Mouse (Mus musculus): ENCODE measurements around the gene Jmjd1c. TPM values are rescaled to one million over a fixed set of nuclear protein-coding genes. Genes with fewer than 3 reads are reported as not detected.

Gene Jmjd1c
- polyA plus RNA-seq, 1 experiment from 2014 or later, result 29.9 TPM

GRCm38 (mm10) chr10:67055867-67056856 is 39.8 kb upstream of the Jmjd1c start:
- peak; percentile 62 for ATAC-seq (replicated peaks; ENCODE audit: extremely low read depth, insufficient read depth, low FRiP score)
- Histone ChIP-seq H3K27me3 (ENCODE audit: control insufficient read depth, insufficient read depth, low read length) (no peaks in the 10 kb centered on the region), H3K4me3 (ENCODE audit: low read length) (peak overlapping the region; percentile 36), H3K4me1 (ENCODE audit: control insufficient read depth, insufficient read depth, low read length) (peaks cover 62% of the 10 kb centered on the region), H3K27ac (ENCODE audit: low read length) (peak overlapping the region; percentile 86), H3K9me3 (replicated peaks; ENCODE audit: control insufficient read depth, low read length) (no peaks in the 10 kb centered on the region), H3K36me3 (ENCODE audit: control insufficient read depth, insufficient read depth) (no peaks in the 10 kb centered on the region), H3K4me2 (ENCODE audit: low read depth, low read length) (peak overlapping the region; percentile 59), H3K9ac (ENCODE audit: low read length) (peak overlapping the region; percentile 41)
- 20% methylated on average over 17 of the region's 17 CpGs for WGBS

GRCm38 (mm10) chr10:67057208-67057607 is 38.7 kb upstream of the Jmjd1c start:
- Histone ChIP-seq H3K27ac (ENCODE audit: low read length) (peak overlapping the region; percentile 86; the same call in 1 of the 2 replicates), H3K9me3 (replicated peaks; ENCODE audit: control insufficient read depth, low read length) (no peaks in the 10 kb centered on the region), H3K27me3 (ENCODE audit: control insufficient read depth, insufficient read depth, low read length) (no peaks in the 10 kb centered on the region), H3K4me1 (ENCODE audit: control insufficient read depth, insufficient read depth, low read length) (peaks cover 63% of the 10 kb centered on the region), H3K4me3 (ENCODE audit: low read length) (no peak overlapping the region), H3K9ac (ENCODE audit: low read length) (no peak overlapping the region), H3K36me3 (ENCODE audit: control insufficient read depth, insufficient read depth) (no peaks in the 10 kb centered on the region), H3K4me2 (ENCODE audit: low read depth, low read length) (no peak overlapping the region; the same call in 1 of the 2 replicates)
- no peak for ATAC-seq (replicated peaks; ENCODE audit: extremely low read depth, insufficient read depth, low FRiP score)

GRCm38 (mm10) chr10:67057696-67058095 is 38.2 kb upstream of the Jmjd1c start:
- 82% methylated on average over 6 of the region's 6 CpGs for WGBS
- Histone ChIP-seq H3K27me3 (ENCODE audit: control insufficient read depth, insufficient read depth, low read length) (no peaks in the 10 kb centered on the region), H3K4me2 (ENCODE audit: low read depth, low read length) (no peak overlapping the region), H3K9me3 (replicated peaks; ENCODE audit: control insufficient read depth, low read length) (no peaks in the 10 kb centered on the region), H3K9ac (ENCODE audit: low read length) (no peak overlapping the region), H3K27ac (ENCODE audit: low read length) (peak overlapping the region; percentile 59), H3K4me3 (ENCODE audit: low read length) (no peak overlapping the region), H3K36me3 (ENCODE audit: control insufficient read depth, insufficient read depth) (no peaks in the 10 kb centered on the region), H3K4me1 (ENCODE audit: control insufficient read depth, insufficient read depth, low read length) (peaks cover 61% of the 10 kb centered on the region)
- no peak for ATAC-seq (replicated peaks; ENCODE audit: extremely low read depth, insufficient read depth, low FRiP score)

GRCm38 (mm10) chr10:67058297-67058696 is 37.6 kb upstream of the Jmjd1c start:
- peaks cover 56% of the 10 kb centered on the region for H3K4me1 ChIP-seq (ENCODE audit: control insufficient read depth, insufficient read depth, low read length)
- no peaks in the 10 kb centered on the region for H3K9me3 ChIP-seq (replicated peaks; ENCODE audit: control insufficient read depth, low read length)
- ATAC-seq (replicated peaks; ENCODE audit: extremely low read depth, insufficient read depth, low FRiP score), result no peak; the same call in 1 of the 2 replicates
- H3K27ac ChIP-seq (ENCODE audit: low read length), result peak overlapping the region; percentile 59
- H3K27me3 ChIP-seq (ENCODE audit: control insufficient read depth, insufficient read depth, low read length), result no peaks in the 10 kb centered on the region
- no peak overlapping the region for H3K9ac ChIP-seq (ENCODE audit: low read length)
- H3K4me3 ChIP-seq (ENCODE audit: low read length), result no peak overlapping the region
- WGBS, result 24% methylated on average over 7 of the region's 7 CpGs
- no peak overlapping the region for H3K4me2 ChIP-seq (ENCODE audit: low read depth, low read length)
- no peaks in the 10 kb centered on the region for H3K36me3 ChIP-seq (ENCODE audit: control insufficient read depth, insufficient read depth)

GRCm38 (mm10) chr10:67058702-67059101 is 37.2 kb upstream of the Jmjd1c start:
- H3K9ac ChIP-seq (ENCODE audit: low read length), result no peak overlapping the region
- no peaks in the 10 kb centered on the region for H3K36me3 ChIP-seq (ENCODE audit: control insufficient read depth, insufficient read depth)
- no peaks in the 10 kb centered on the region for H3K9me3 ChIP-seq (replicated peaks; ENCODE audit: control insufficient read depth, low read length)
- ATAC-seq (replicated peaks; ENCODE audit: extremely low read depth, insufficient read depth, low FRiP score), result no peak
- H3K27ac ChIP-seq (ENCODE audit: low read length), result peak overlapping the region; percentile 59
- H3K4me2 ChIP-seq (ENCODE audit: low read depth, low read length), result no peak overlapping the region
- peaks cover 52% of the 10 kb centered on the region for H3K4me1 ChIP-seq (ENCODE audit: control insufficient read depth, insufficient read depth, low read length)
- no peaks in the 10 kb centered on the region for H3K27me3 ChIP-seq (ENCODE audit: control insufficient read depth, insufficient read depth, low read length)
- 58% methylated on average over 6 of the region's 6 CpGs for WGBS
- H3K4me3 ChIP-seq (ENCODE audit: low read length), result no peak overlapping the region

- 41% methylated on average over 10 of the region's 10 CpGs for WGBS
- Histone ChIP-seq H3K27me3 (ENCODE audit: control insufficient read depth, insufficient read depth, low read length) (no peaks in the 10 kb centered on the region), H3K4me3 (ENCODE audit: low read length) (no peak overlapping the region), H3K36me3 (ENCODE audit: control insufficient read depth, insufficient read depth) (no peaks in the 10 kb centered on the region), H3K9me3 (replicated peaks; ENCODE audit: control insufficient read depth, low read length) (no peaks in the 10 kb centered on the region), H3K4me1 (ENCODE audit: control insufficient read depth, insufficient read depth, low read length) (peaks cover 45% of the 10 kb centered on the region), H3K27ac (ENCODE audit: low read length) (peak overlapping the region; percentile 19; the same call in 1 of the 2 replicates), H3K9ac (ENCODE audit: low read length) (no peak overlapping the region), H3K4me2 (ENCODE audit: low read depth, low read length) (peak overlapping the region; percentile 28; the same call in 1 of the 2 replicates)
- ATAC-seq (replicated peaks; ENCODE audit: extremely low read depth, insufficient read depth, low FRiP score), result no peak
Measured at GRCm38 (mm10) chr10:67061367-67061801, 34.5 kb upstream of the Jmjd1c start.

- no peak for ATAC-seq (replicated peaks; ENCODE audit: extremely low read depth, insufficient read depth, low FRiP score)
- peak overlapping the region; percentile 28; the same call in 1 of the 2 replicates for H3K4me2 ChIP-seq (ENCODE audit: low read depth, low read length)
- no peaks in the 10 kb centered on the region for H3K27me3 ChIP-seq (ENCODE audit: control insufficient read depth, insufficient read depth, low read length)
- H3K27ac ChIP-seq (ENCODE audit: low read length), result peak overlapping the region; percentile 55
- H3K36me3 ChIP-seq (ENCODE audit: control insufficient read depth, insufficient read depth), result no peaks in the 10 kb centered on the region
- 45% methylated on average over 4 of the region's 4 CpGs for WGBS
- no peak overlapping the region for H3K4me3 ChIP-seq (ENCODE audit: low read length)
- no peaks in the 10 kb centered on the region for H3K9me3 ChIP-seq (replicated peaks; ENCODE audit: control insufficient read depth, low read length)
- H3K4me1 ChIP-seq (ENCODE audit: control insufficient read depth, insufficient read depth, low read length), result peaks cover 41% of the 10 kb centered on the region
- no peak overlapping the region for H3K9ac ChIP-seq (ENCODE audit: low read length)
Measured at GRCm38 (mm10) chr10:67061823-67062222, 34.1 kb upstream of the Jmjd1c start.

GRCm38 (mm10) chr10:67065277-67065887 is 30.5 kb upstream of the Jmjd1c start:
- H3K4me3 ChIP-seq (ENCODE audit: low read length), result no peak overlapping the region
- no peak overlapping the region; the same call in 1 of the 2 replicates for H3K27ac ChIP-seq (ENCODE audit: low read length)
- H3K36me3 ChIP-seq (ENCODE audit: control insufficient read depth, insufficient read depth), result no peaks in the 10 kb centered on the region
- no peak for ATAC-seq (replicated peaks; ENCODE audit: extremely low read depth, insufficient read depth, low FRiP score)
- H3K9me3 ChIP-seq (replicated peaks; ENCODE audit: control insufficient read depth, low read length), result no peaks in the 10 kb centered on the region
- H3K4me2 ChIP-seq (ENCODE audit: low read depth, low read length), result no peak overlapping the region
- WGBS, result 62% methylated on average over 7 of the region's 7 CpGs
- H3K27me3 ChIP-seq (ENCODE audit: control insufficient read depth, insufficient read depth, low read length), result no peaks in the 10 kb centered on the region
- no peak overlapping the region for H3K9ac ChIP-seq (ENCODE audit: low read length)
- H3K4me1 ChIP-seq (ENCODE audit: control insufficient read depth, insufficient read depth, low read length), result peaks cover 25% of the 10 kb centered on the region

- Histone ChIP-seq H3K4me2 (ENCODE audit: low read depth, low read length) (no peak overlapping the region), H3K9ac (ENCODE audit: low read length) (no peak overlapping the region), H3K27ac (ENCODE audit: low read length) (no peak overlapping the region; the same call in 1 of the 2 replicates), H3K9me3 (replicated peaks; ENCODE audit: control insufficient read depth, low read length) (no peaks in the 10 kb centered on the region), H3K27me3 (ENCODE audit: control insufficient read depth, insufficient read depth, low read length) (no peaks in the 10 kb centered on the region), H3K36me3 (ENCODE audit: control insufficient read depth, insufficient read depth) (no peaks in the 10 kb centered on the region), H3K4me3 (ENCODE audit: low read length) (no peak overlapping the region), H3K4me1 (ENCODE audit: control insufficient read depth, insufficient read depth, low read length) (peaks cover 25% of the 10 kb centered on the region)
- no peak for ATAC-seq (replicated peaks; ENCODE audit: extremely low read depth, insufficient read depth, low FRiP score)
- 57% methylated on average over 5 of the region's 5 CpGs for WGBS
Measured at GRCm38 (mm10) chr10:67065927-67066326, 30.0 kb upstream of the Jmjd1c start.

All from heart, embryonic 16.5 days (tissue).